Mouse (Mus musculus) E14TG2a.4 (cell line): ENCODE measurements around the gene Tpbgl.

ENCODE experiments used
- CTCF ChIP-seq: conservative IDR thresholded peaks from 2 replicates; pipeline ENCODE4 v1.5.1; 2014; ENCODE audit warnings: low read length
- NANOG ChIP-seq: IDR thresholded peaks from 2 replicates; pipeline ENCODE4 v1.6.1; 2014; ENCODE audit warnings: borderline replicate concordance, low read length, mixed read lengths
- POU5F1 ChIP-seq: IDR thresholded peaks from 2 replicates; pipeline ENCODE4 v1.6.1; 2014; ENCODE audit warnings: low read length, borderline replicate concordance

DNA sequence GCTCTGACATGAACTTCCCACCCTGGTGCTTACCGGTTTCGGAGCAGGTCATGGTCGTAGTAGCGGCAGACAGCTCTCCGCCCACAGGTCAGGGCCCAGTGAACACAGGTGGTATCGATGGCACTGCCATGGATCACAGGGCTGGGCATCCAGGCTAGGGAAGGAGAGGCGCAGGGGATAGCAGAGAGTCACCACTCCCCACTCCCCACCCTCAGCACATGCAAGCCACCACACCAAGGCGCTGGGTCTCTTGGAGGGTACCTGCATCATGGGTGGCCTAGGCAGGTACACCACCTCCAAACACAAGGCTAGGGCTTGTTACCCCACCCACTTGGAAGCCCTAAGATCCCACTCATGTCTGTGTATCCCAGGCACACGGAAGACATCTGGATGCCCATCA lies 34.2 kb upstream of the Tpbgl start:
- TF ChIP-seq CTCF = no peak
- no peak for TF ChIP-seq POU5F1
- no peak for TF ChIP-seq NANOG
